Mouse (Mus musculus) midbrain, embryonic 12.5 days (tissue): ENCODE data around the gene 2410131K14Rik. TPM values are rescaled to one million over a fixed set of nuclear protein-coding genes. Genes with fewer than 3 reads are reported as not detected.
A peak's percentile ranks its signal among the peaks of the same experiment; 100 is the strongest.

ENCODE experiments used
- ATAC-seq: fragments of 200-750 bp; cut with Nextera tagmentation; 2 replicates; pipeline ENCODE4 v1.8.0; 2017; ENCODE audit warnings: low read depth, moderate TSS enrichment, moderate library complexity; ENCODE audit not compliant: low FRiP score
- H3K27ac ChIP-seq: fragments of 300-500 bp; sonication (generic); replicated peaks from 2 replicates; pipeline ENCODE4 v1.5.1; 2016; ENCODE audit warnings: mild to moderate bottlenecking
- H3K27me3 ChIP-seq: fragments of 300-500 bp; sonication (generic); 2 replicates; pipeline ENCODE4 v1.6.1; 2016; ENCODE audit warnings: mild to moderate bottlenecking
- H3K36me3 ChIP-seq: fragments of 300-500 bp; sonication (generic); 2 replicates; pipeline ENCODE4 v1.6.1; 2016
- H3K4me1 ChIP-seq: fragments of 300-500 bp; sonication (generic); 2 replicates; pipeline ENCODE4 v1.6.1; 2016
- H3K4me2 ChIP-seq: fragments of 300-500 bp; sonication (generic); replicated peaks from 2 replicates; pipeline ENCODE4 v1.6.1; 2016; ENCODE audit warnings: mild to moderate bottlenecking, moderate library complexity
- H3K4me3 ChIP-seq: fragments of 300-500 bp; sonication (generic); 2 replicates; pipeline ENCODE4 v1.5.1; 2016; ENCODE audit warnings: mild to moderate bottlenecking
- H3K9ac ChIP-seq: fragments of 300-500 bp; sonication (generic); replicated peaks from 2 replicates; pipeline ENCODE4 v1.6.1; 2016; ENCODE audit warnings: mild to moderate bottlenecking, moderate library complexity
- H3K9me3 ChIP-seq: fragments of 300-500 bp; sonication (generic); 2 replicates; pipeline ENCODE4 v1.6.1; 2016; ENCODE audit warnings: mild to moderate bottlenecking
- WGBS: fragments of 180-500 bp; shearing (Covaris S2); methylation state at CpG from one replicate; pipeline ENCODE4 v1.1.7; 2016; 5-methylcytosine and 5-hydroxymethylcytosine counted together
- polyA plus RNA-seq: library from polyadenylated mRNA; unstranded; fragments of >200 nt; fragmentation: Nextera tagmentation; extraction: Ambion mirVana; gene quantifications from 2 replicates; pipeline ENCODE4 v1.2.1, GENCODE M21; 2016

2410131K14Rik gene
- polyA plus RNA-seq, 1 experiment from 2014 or later, result 12.6 TPM

DNA sequence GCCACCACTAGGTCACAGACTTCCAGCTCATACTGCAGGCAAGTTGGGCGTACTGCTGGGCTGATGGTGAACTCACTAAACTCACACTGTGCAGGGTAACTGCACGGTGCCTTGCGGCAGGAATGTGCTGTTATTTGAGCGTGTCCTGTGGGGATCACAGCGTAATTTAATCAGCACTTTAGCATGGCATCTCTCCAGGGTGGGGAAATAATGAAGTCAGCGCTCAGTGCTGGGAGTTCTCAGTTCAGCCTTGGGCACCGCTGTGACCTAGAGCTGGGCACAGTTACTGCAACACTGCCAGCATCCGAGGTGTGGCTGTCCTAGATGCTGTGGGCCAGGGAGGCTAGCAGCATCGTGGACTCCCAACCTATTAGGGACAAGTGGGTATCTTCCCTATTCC is 19.3 kb downstream of the 2410131K14Rik start:
- Histone ChIP-seq H3K4me1 (peaks cover 2% of the 10 kb centered on the region; the same call in 1 of the 2 replicates), H3K4me3 (no peak overlapping the region), H3K27me3 (peaks cover 19% of the 10 kb centered on the region; the same call in 1 of the 2 replicates), H3K4me2 (no peak overlapping the region), H3K36me3 (peaks cover 39% of the 10 kb centered on the region), H3K27ac (no peak overlapping the region), H3K9ac (no peak overlapping the region), H3K9me3 (no peaks in the 10 kb centered on the region)
- 81% methylated on average over 9 of the region's 9 CpGs for WGBS
- no peak for ATAC-seq

GRCm38 (mm10) chr5:118265366-118265765 is 20.3 kb downstream of the 2410131K14Rik start:
- WGBS, result 79% methylated on average over 5 of the region's 5 CpGs
- Histone ChIP-seq H3K4me1 (peaks cover 5% of the 10 kb centered on the region; the same call in 1 of the 2 replicates), H3K36me3 (peaks cover 28% of the 10 kb centered on the region), H3K9ac (no peak overlapping the region), H3K4me3 (no peak overlapping the region), H3K4me2 (no peak overlapping the region), H3K9me3 (no peaks in the 10 kb centered on the region), H3K27me3 (peaks cover 27% of the 10 kb centered on the region), H3K27ac (no peak overlapping the region)
- no peak for ATAC-seq

DNA sequence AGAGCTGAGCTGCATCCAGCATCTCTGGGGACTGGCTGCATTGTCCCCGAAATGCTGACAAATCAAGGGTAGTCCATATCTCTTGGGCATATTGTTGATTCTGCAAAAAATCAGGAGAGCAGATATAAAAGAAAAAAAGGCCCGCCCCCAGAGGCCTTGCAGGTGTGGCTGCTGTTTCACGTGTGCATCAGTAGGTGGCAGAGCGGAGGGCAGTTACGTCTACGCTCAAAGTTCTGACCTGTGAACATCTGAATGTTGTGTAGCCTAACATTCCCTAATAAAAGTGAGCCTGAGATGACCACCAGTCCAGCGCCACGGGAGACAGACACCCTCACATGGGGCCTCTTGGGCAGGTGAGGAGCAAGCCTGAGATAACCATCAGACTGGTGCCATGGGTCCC is 21.3 kb downstream of the 2410131K14Rik start:
- Histone ChIP-seq H3K27ac (no peak overlapping the region), H3K36me3 (peaks cover 19% of the 10 kb centered on the region), H3K27me3 (peaks cover 35% of the 10 kb centered on the region), H3K9ac (no peak overlapping the region), H3K4me3 (no peak overlapping the region), H3K9me3 (no peaks in the 10 kb centered on the region), H3K4me2 (no peak overlapping the region), H3K4me1 (peaks cover 7% of the 10 kb centered on the region; the same call in 1 of the 2 replicates)
- 47% methylated on average over 8 of the region's 8 CpGs for WGBS
- ATAC-seq, result no peak

GRCm38 (mm10) chr5:118268987-118269386 is 24.0 kb downstream of the 2410131K14Rik start:
- peaks cover 58% of the 10 kb centered on the region for H3K27me3 ChIP-seq
- H3K9me3 ChIP-seq, result no peaks in the 10 kb centered on the region
- H3K4me2 ChIP-seq, result peak overlapping the region; percentile 45
- 1% methylated on average over 13 of the region's 13 CpGs for WGBS
- no peak overlapping the region for H3K9ac ChIP-seq
- no peak overlapping the region for H3K4me3 ChIP-seq
- peak; percentile 76 for ATAC-seq
- H3K27ac ChIP-seq, result no peak overlapping the region
- H3K4me1 ChIP-seq, result peaks cover 26% of the 10 kb centered on the region
- H3K36me3 ChIP-seq, result 0 out of 2 replicates have a peak, but pooled peaks cover 2% of the 10 kb centered on the region

GRCm38 (mm10) chr5:118271449-118272110 is 26.6 kb downstream of the 2410131K14Rik start:
- no peak overlapping the region for H3K9ac ChIP-seq
- H3K27ac ChIP-seq, result no peak overlapping the region
- ATAC-seq, result no peak
- peaks cover 50% of the 10 kb centered on the region for H3K4me1 ChIP-seq
- H3K4me2 ChIP-seq, result no peak overlapping the region
- WGBS, result 80% methylated on average over 10 of the region's 10 CpGs
- H3K36me3 ChIP-seq, result no peaks in the 10 kb centered on the region
- no peaks in the 10 kb centered on the region for H3K9me3 ChIP-seq
- H3K4me3 ChIP-seq, result no peak overlapping the region
- peaks cover 58% of the 10 kb centered on the region for H3K27me3 ChIP-seq

GRCm38 (mm10) chr5:118273446-118273845 is 28.4 kb downstream of the 2410131K14Rik start:
- Histone ChIP-seq H3K4me2 (no peak overlapping the region), H3K27ac (no peak overlapping the region), H3K4me1 (peaks cover 56% of the 10 kb centered on the region), H3K9me3 (no peaks in the 10 kb centered on the region), H3K4me3 (no peak overlapping the region), H3K9ac (no peak overlapping the region), H3K27me3 (peaks cover 43% of the 10 kb centered on the region), H3K36me3 (no peaks in the 10 kb centered on the region)
- 74% methylated on average over 7 of the region's 7 CpGs for WGBS
- ATAC-seq, result no peak

GRCm38 (mm10) chr5:118274546-118274945 is 29.5 kb downstream of the 2410131K14Rik start:
- Histone ChIP-seq H3K36me3 (no peaks in the 10 kb centered on the region), H3K27me3 (peaks cover 37% of the 10 kb centered on the region), H3K9ac (0 out of 2 replicates have a peak overlapping the region, but pooled peaks have one; percentile 44), H3K27ac (peak overlapping the region; percentile 79), H3K4me3 (no peak overlapping the region), H3K4me1 (peaks cover 51% of the 10 kb centered on the region), H3K9me3 (no peaks in the 10 kb centered on the region), H3K4me2 (peak overlapping the region; percentile 32)
- peak; percentile 82 for ATAC-seq
- 9% methylated on average over 9 of the region's 9 CpGs for WGBS

- ATAC-seq, result no peak
- H3K4me3 ChIP-seq, result no peak overlapping the region
- H3K27ac ChIP-seq, result no peak overlapping the region
- peaks cover 23% of the 10 kb centered on the region for H3K27me3 ChIP-seq
- H3K9me3 ChIP-seq, result no peaks in the 10 kb centered on the region
- no peak overlapping the region for H3K9ac ChIP-seq
- WGBS, result 53% methylated on average over 7 of the region's 7 CpGs
- no peak overlapping the region for H3K4me2 ChIP-seq
- peaks cover 49% of the 10 kb centered on the region for H3K4me1 ChIP-seq
- no peaks in the 10 kb centered on the region for H3K36me3 ChIP-seq
Measured at GRCm38 (mm10) chr5:118276281-118276680, 31.3 kb downstream of the 2410131K14Rik start.

DNA sequence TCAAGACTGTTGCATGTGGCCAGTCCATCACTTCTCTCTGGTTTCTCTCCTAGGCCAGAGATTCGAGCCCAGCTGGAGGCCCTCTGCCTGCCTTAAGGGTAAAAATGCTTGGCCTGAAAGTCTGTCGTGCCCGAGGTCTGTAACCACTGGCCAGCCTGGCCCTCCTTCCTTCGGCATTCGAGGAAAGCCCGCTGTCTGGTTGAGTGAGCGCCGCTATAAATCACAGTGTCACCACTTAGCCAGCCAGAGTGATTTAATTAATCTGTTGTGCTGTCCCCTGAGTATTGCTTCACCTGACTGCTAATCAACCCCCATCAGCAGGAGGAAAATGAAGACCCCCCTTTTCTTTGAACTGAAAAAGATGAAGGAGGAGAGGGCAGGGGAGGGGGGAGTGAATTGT is 31.7 kb downstream of the 2410131K14Rik start:
- Histone ChIP-seq H3K4me2 (no peak overlapping the region), H3K4me3 (no peak overlapping the region), H3K9me3 (no peaks in the 10 kb centered on the region; the same call in 1 of the 2 replicates), H3K27ac (no peak overlapping the region), H3K4me1 (peaks cover 44% of the 10 kb centered on the region), H3K36me3 (no peaks in the 10 kb centered on the region), H3K27me3 (peaks cover 20% of the 10 kb centered on the region), H3K9ac (no peak overlapping the region)
- ATAC-seq, result no peak; the same call in 1 of the 2 replicates
- 26% methylated on average over 8 of the region's 8 CpGs for WGBS

DNA sequence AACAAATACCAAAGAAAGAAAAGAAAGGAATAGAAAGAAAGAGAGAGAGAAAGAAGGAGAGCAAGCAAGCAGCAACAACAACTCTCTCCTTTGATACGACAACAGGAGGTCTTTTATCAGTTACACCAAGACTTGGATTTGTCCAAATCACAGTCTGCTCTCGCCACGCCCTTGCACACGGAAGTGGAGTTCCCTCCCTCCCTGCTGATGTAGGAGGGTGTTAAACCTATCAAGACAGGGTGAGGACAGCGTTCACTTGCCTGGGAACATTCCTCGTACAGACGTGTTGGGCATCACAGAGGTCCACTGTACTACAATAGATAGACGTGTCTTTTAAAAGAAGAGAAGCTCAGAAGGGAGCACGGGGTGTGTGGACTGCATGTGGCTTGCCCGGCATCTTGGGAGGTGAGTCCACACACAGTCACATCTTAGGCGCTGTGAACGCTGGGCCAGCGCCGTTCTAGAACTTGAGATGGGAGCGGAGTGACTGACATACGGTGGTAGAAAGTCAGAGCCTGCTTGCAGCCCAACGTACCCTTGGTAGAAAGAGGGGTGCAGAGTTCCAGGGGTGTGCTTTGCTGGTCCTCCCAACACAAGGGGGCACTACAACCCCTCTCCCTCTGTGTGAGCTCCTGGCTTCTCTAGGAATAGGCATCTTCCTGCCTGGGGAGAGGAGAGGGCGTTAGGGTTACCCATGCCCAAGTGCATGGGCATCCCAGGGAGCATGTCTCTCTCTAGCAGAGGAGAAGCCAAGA is 32.9 kb downstream of the 2410131K14Rik start:
- H3K4me2 ChIP-seq, result no peak overlapping the region
- 89% methylated on average over 18 of the region's 18 CpGs for WGBS
- no peaks in the 10 kb centered on the region; the same call in 1 of the 2 replicates for H3K9me3 ChIP-seq
- no peak for ATAC-seq
- peaks cover 40% of the 10 kb centered on the region for H3K4me1 ChIP-seq
- peaks cover 8% of the 10 kb centered on the region; the same call in 1 of the 2 replicates for H3K27me3 ChIP-seq
- no peak overlapping the region for H3K4me3 ChIP-seq
- no peak overlapping the region for H3K27ac ChIP-seq
- H3K9ac ChIP-seq, result no peak overlapping the region
- H3K36me3 ChIP-seq, result no peaks in the 10 kb centered on the region

DNA sequence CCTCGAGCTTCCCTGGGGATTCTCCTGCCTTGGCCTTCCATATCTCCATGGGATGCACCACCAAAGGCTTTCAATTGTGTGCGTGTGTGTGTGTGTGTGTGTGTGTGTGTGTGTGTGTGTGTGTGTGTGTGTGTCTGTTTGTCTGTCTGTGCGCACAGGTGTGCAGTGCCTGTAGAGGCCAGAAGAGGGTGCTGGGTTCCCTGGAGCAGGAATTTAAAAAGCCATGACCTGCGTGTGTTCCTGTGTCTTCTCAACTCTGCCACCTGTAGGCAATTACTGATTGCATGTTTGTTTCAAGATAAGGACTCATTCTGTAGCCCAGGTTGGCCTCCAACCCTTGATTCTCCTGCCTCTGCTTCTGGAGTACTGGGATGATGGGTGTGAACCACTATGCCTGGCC is 46.4 kb downstream of the 2410131K14Rik start:
- no peak for ATAC-seq
- no peaks in the 10 kb centered on the region for H3K9me3 ChIP-seq
- H3K4me2 ChIP-seq, result no peak overlapping the region
- no peak overlapping the region for H3K4me3 ChIP-seq
- H3K9ac ChIP-seq, result no peak overlapping the region
- H3K27ac ChIP-seq, result no peak overlapping the region
- H3K36me3 ChIP-seq, result no peaks in the 10 kb centered on the region
- peaks cover 12% of the 10 kb centered on the region for H3K4me1 ChIP-seq
- WGBS, result 87% methylated on average over 3 of the region's 4 CpGs
- H3K27me3 ChIP-seq, result no peaks in the 10 kb centered on the region

- no peak for ATAC-seq
- Histone ChIP-seq H3K36me3 (no peaks in the 10 kb centered on the region), H3K9me3 (no peaks in the 10 kb centered on the region), H3K9ac (no peak overlapping the region), H3K27me3 (no peaks in the 10 kb centered on the region), H3K4me3 (no peak overlapping the region), H3K4me1 (peaks cover 14% of the 10 kb centered on the region), H3K27ac (no peak overlapping the region), H3K4me2 (no peak overlapping the region)
- WGBS, result 61% methylated on average over 4 of the region's 4 CpGs
Measured at GRCm38 (mm10) chr5:118292476-118292875, 47.4 kb downstream of the 2410131K14Rik start.
